Mouse (Mus musculus): ENCODE measurements around the gene Ccdc8.

DNA sequence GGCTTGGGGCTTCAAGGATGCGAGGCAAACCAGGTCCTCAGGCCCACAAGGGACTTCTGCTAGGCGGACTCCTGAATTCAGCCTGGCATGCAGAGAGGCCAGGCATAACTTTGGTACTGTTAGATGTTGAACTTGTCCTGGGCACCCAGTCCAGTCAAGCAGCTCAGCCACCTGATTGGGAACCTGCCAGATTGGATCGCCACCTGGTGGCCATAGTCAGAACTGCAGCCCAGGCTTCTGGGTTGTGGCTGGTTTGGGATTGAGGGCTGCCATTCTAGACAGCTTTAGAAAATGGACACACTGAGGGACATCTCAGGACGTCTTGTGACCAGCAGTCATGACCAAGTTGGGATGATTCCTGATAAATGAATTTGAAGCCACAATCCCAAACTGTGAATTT, 7.1 kb downstream of the Ccdc8 start:
- TF ChIP-seq CTCF (IDR thresholded peaks at IDR 0.05; ENCODE audit: borderline replicate concordance, insufficient read depth, low read depth, low read length) (peak; percentile 98), POLR2A (IDR thresholded peaks at IDR 0.05; ENCODE audit: borderline replicate concordance, insufficient read depth, low read length) (no peak)
